Mouse (Mus musculus) midbrain, embryonic 13.5 days (tissue): ENCODE data around the gene Timm13. TPM values are rescaled to one million over a fixed set of nuclear protein-coding genes. Genes with fewer than 3 reads are reported as not detected.

Experiments
- ATAC-seq: fragments of 200-750 bp; cut with Nextera tagmentation; 2 replicates; pipeline ENCODE4 v1.8.0; 2017; ENCODE audit warnings: mild to moderate bottlenecking, moderate TSS enrichment, moderate library complexity
- H3K27ac ChIP-seq: fragments of 300-500 bp; sonication (generic); 2 replicates; pipeline ENCODE4 v1.5.1; 2015; ENCODE audit warnings: inconsistent platforms, mild to moderate bottlenecking, moderate library complexity
- H3K27me3 ChIP-seq: fragments of 300-500 bp; sonication (generic); 2 replicates; pipeline ENCODE4 v1.6.1; 2015; ENCODE audit warnings: mild to moderate bottlenecking, inconsistent platforms
- H3K36me3 ChIP-seq: fragments of 300-500 bp; sonication (generic); 2 replicates; pipeline ENCODE4 v1.6.1; 2015; ENCODE audit warnings: mild to moderate bottlenecking, inconsistent platforms
- H3K4me1 ChIP-seq: fragments of 300-500 bp; sonication (generic); replicated peaks from 2 replicates; pipeline ENCODE4 v1.6.1; 2015; ENCODE audit warnings: inconsistent platforms
- H3K4me2 ChIP-seq: fragments of 300-500 bp; sonication (generic); replicated peaks from 2 replicates; pipeline ENCODE4 v1.6.1; 2015; ENCODE audit warnings: moderate library complexity, mild to moderate bottlenecking, inconsistent platforms
- H3K4me3 ChIP-seq: fragments of 300-500 bp; sonication (generic); replicated peaks from 2 replicates; pipeline ENCODE4 v1.5.1; 2015; ENCODE audit warnings: mild to moderate bottlenecking, inconsistent platforms
- H3K9ac ChIP-seq: fragments of 300-500 bp; sonication (generic); replicated peaks from 2 replicates; pipeline ENCODE4 v1.6.1; 2015; ENCODE audit warnings: mild to moderate bottlenecking, inconsistent platforms
- H3K9me3 ChIP-seq: fragments of 300-500 bp; sonication (generic); 2 replicates; pipeline ENCODE4 v1.6.1; 2016; ENCODE audit warnings: mild to moderate bottlenecking, inconsistent platforms
- WGBS: fragments of 180-500 bp; shearing (Covaris S2); methylation state at CpG from one replicate; pipeline ENCODE4 v1.1.7; 2015; 5-methylcytosine and 5-hydroxymethylcytosine counted together
- polyA plus RNA-seq: library from polyadenylated mRNA; unstranded; fragments of >200 nt; fragmentation: Nextera tagmentation; extraction: Ambion mirVana; gene quantifications from 2 replicates; pipeline ENCODE4 v1.2.1, GENCODE M21; 2015

Gene Timm13
- polyA plus RNA-seq, 1 experiment from 2014 or later, result 331 TPM

GRCm38 (mm10) chr10:80915260-80915659 lies 14.5 kb upstream of the Timm13 start:
- no peak overlapping the region for H3K9ac ChIP-seq
- H3K27me3 ChIP-seq, result no peaks in the 10 kb centered on the region
- no peaks in the 10 kb centered on the region for H3K9me3 ChIP-seq
- 91% methylated on average over 2 of the region's 2 CpGs for WGBS
- no peak overlapping the region for H3K4me2 ChIP-seq
- H3K4me3 ChIP-seq, result no peak overlapping the region
- H3K4me1 ChIP-seq, result peaks cover 29% of the 10 kb centered on the region
- ATAC-seq, result no peak
- H3K27ac ChIP-seq, result no peak overlapping the region
- H3K36me3 ChIP-seq, result peaks cover 50% of the 10 kb centered on the region

GRCm38 (mm10) chr10:80914253-80914656 lies 13.5 kb upstream of the Timm13 start:
- ATAC-seq, result no peak
- no peaks in the 10 kb centered on the region for H3K9me3 ChIP-seq
- H3K4me1 ChIP-seq, result peaks cover 29% of the 10 kb centered on the region
- no peak overlapping the region for H3K9ac ChIP-seq
- H3K27ac ChIP-seq, result no peak overlapping the region
- no peaks in the 10 kb centered on the region for H3K27me3 ChIP-seq
- H3K36me3 ChIP-seq, result peaks cover 60% of the 10 kb centered on the region
- H3K4me3 ChIP-seq, result no peak overlapping the region
- WGBS, result 91% methylated on average over 5 of the region's 5 CpGs
- no peak overlapping the region for H3K4me2 ChIP-seq

DNA sequence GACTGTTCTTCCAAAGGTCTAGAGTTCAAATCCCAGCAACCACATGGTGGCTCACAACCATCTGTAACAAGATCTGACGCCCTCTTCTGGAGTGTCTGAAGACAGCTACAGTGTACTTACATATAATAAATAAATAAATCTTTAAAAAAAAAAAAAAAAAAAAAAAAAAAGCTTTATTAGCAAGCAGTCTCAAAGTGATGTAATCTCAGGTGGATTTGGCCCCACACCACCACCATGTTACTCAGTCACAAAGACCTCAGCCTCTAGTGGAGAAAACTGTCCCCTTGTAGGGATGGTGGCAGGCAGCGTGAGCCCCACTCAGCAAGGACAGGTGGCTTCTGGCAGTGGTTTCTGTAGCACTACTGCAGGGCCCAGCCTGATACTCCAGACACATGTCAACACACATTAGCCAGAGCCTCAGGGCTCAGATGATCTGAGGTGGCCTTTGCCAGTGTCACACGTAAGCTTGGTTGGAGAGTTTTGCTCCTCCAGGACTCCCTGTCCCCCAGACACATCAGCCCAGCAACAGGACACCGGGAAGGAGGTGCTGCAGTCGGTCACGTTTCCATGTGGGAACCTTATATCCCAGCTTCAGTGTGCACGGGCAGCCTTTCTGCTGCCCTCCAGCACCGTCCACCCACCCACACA lies 12.7 kb upstream of the Timm13 start:
- peaks cover 29% of the 10 kb centered on the region for H3K4me1 ChIP-seq
- peaks cover 68% of the 10 kb centered on the region for H3K36me3 ChIP-seq

GRCm38 (mm10) chr10:80911891-80912290 lies 11.1 kb upstream of the Timm13 start:
- Histone ChIP-seq H3K4me3 (no peak overlapping the region), H3K36me3 (peaks cover 83% of the 10 kb centered on the region)
- ATAC-seq, result no peak

More for the DNA sequence above, 12.7 kb upstream of the Timm13 start:
- Histone ChIP-seq H3K4me3 (no peak overlapping the region), H3K27ac (no peak overlapping the region), H3K27me3 (no peaks in the 10 kb centered on the region), H3K9me3 (no peaks in the 10 kb centered on the region), H3K4me2 (no peak overlapping the region), H3K9ac (0 out of 2 replicates have a peak overlapping the region, but pooled peaks have one; percentile 23)
- 93% methylated on average over 8 of the region's 8 CpGs for WGBS
- no peak for ATAC-seq

GRCm38 (mm10) chr10:80911354-80911753 lies 10.6 kb upstream of the Timm13 start:
- no peak overlapping the region for H3K4me2 ChIP-seq
- H3K9me3 ChIP-seq, result no peaks in the 10 kb centered on the region
- H3K4me3 ChIP-seq, result no peak overlapping the region
- no peak overlapping the region for H3K27ac ChIP-seq
- H3K4me1 ChIP-seq, result peaks cover 15% of the 10 kb centered on the region
- H3K27me3 ChIP-seq, result no peaks in the 10 kb centered on the region
- peaks cover 86% of the 10 kb centered on the region for H3K36me3 ChIP-seq
- whole genome bisulfite sequencing, result 95% methylated on average over 4 of the region's 4 CpGs
- no peak for ATAC-seq
- no peak overlapping the region for H3K9ac ChIP-seq

More at GRCm38 (mm10) chr10:80911891-80912290, 11.1 kb upstream of the Timm13 start:
- Histone ChIP-seq H3K27me3 (no peaks in the 10 kb centered on the region), H3K4me1 (peaks cover 20% of the 10 kb centered on the region), H3K9ac (no peak overlapping the region), H3K4me2 (no peak overlapping the region), H3K27ac (no peak overlapping the region), H3K9me3 (no peaks in the 10 kb centered on the region)

DNA sequence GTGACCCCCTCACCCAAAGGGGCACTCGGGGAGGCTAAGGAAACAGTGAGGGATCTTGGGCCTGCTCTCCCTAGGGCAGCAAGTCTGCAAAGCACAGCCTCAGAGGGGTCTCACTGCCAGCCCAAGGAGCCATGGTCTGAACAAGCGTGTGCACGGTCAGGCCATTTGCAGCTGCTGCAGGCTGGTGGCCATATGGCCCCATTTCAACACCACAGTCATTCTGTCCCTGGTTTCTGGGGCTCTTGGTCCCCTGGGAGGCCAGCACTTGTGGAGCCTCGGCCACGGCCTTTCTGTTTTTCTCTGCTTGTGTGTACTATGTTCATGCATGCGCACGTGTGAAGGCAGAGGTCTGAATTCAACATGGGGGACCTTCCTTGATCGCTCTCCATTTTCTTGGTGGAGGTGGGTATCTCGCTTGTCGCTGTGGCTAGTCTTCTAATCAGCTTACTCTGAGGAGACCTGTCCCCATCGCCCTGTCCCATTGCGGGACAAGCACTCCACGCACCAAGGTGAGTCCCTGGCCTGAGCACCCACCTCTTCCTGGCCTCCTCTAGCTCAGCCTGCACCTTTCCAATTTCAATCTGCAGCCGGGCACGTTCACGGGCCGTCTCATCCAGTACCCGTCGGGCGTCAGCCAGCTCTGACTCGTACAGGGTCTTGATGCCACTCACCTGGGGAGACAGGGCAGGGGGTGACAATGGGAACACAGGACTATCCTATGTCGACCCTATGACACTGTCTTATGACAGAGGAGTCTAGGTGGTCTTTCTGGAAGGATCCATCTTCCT lies 8.8 kb upstream of the Timm13 start:
- 96% methylated on average over 22 of the region's 22 CpGs for WGBS
- H3K9me3 ChIP-seq, result no peaks in the 10 kb centered on the region
- no peak overlapping the region for H3K9ac ChIP-seq
- ATAC-seq, result no peak
- peaks cover 93% of the 10 kb centered on the region for H3K36me3 ChIP-seq
- H3K27me3 ChIP-seq, result no peaks in the 10 kb centered on the region
- H3K4me2 ChIP-seq, result no peak overlapping the region
- no peak overlapping the region for H3K27ac ChIP-seq
- no peak overlapping the region for H3K4me3 ChIP-seq
- H3K4me1 ChIP-seq, result no peaks in the 10 kb centered on the region

DNA sequence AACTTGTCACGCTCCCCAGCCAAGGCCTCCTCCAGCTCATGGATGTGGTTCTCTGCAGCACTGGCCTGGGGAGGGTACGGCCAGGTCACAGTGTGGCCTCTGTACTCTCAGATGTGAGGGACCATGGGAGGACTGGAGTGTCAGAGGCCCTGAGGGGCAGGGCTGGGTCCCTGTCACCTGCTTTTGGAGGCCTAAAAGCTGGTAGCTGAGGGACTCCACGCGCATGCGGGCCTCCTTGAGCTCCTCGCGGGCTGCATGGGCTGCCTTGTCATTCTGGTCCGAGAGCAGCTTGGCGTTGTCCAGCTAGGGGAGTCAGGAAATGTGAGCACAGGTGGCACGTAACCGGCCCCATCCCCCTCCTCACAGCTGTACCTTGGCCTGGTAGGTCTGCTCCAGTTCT lies 3.9 kb upstream of the Timm13 start:
- peaks cover 3% of the 10 kb centered on the region for H3K4me1 ChIP-seq
- H3K36me3 ChIP-seq, result peaks cover 77% of the 10 kb centered on the region
- no peak overlapping the region for H3K4me3 ChIP-seq
- no peak overlapping the region for H3K4me2 ChIP-seq
- no peaks in the 10 kb centered on the region for H3K27me3 ChIP-seq
- 90% methylated on average over 11 of the region's 11 CpGs for WGBS
- H3K9ac ChIP-seq, result 0 out of 2 replicates have a peak overlapping the region, but pooled peaks have one; percentile 32
- no peaks in the 10 kb centered on the region for H3K9me3 ChIP-seq
- no peak overlapping the region for H3K27ac ChIP-seq
- no peak for ATAC-seq

DNA sequence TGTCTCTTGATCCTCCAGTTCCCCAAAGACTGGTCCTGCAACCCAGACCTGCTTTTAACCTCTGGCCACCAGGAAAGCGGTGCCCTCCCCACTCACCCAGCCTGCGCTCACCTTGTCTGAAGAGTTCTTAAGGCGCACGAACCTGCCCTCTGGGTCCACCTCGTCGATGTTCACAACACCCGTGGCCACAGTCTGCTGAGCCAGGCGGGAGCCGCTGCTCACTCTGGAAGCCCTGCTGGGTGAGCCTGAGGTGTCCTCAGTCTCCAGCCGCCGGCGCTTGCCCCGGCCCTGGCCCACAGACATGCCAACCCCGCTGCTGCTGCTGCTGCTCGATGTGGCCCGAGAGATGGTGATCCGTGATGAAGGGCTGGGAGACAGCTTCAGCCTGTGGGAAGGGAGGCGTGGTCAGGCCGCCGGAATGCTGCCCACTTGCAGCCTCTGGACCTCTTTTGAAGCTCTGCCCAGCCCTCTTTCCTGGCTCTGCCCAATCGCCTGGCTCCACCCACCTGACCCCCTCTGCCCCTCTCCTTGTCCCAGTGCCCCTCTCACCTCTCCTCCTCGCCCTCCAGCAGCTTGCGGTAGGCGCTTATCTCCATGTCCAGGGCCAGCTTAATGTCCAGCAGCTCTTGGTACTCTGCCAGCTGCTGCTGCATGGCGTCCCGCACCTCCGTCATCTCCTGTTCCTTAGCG lies 3.4 kb upstream of the Timm13 start:
- H3K36me3 ChIP-seq, result peaks cover 76% of the 10 kb centered on the region
- H3K27me3 ChIP-seq, result no peaks in the 10 kb centered on the region
- WGBS, result 89% methylated on average over 28 of the region's 28 CpGs
- H3K9ac ChIP-seq, result no peak overlapping the region
- no peak overlapping the region for H3K4me3 ChIP-seq
- H3K27ac ChIP-seq, result no peak overlapping the region
- ATAC-seq, result no peak
- no peaks in the 10 kb centered on the region for H3K9me3 ChIP-seq
- H3K4me1 ChIP-seq, result peaks cover 9% of the 10 kb centered on the region
- H3K4me2 ChIP-seq, result no peak overlapping the region

- Histone ChIP-seq H3K9ac (no peak overlapping the region), H3K9me3 (no peaks in the 10 kb centered on the region), H3K4me3 (no peak overlapping the region), H3K4me2 (no peak overlapping the region), H3K27ac (no peak overlapping the region), H3K36me3 (peaks cover 76% of the 10 kb centered on the region), H3K4me1 (peaks cover 13% of the 10 kb centered on the region), H3K27me3 (no peaks in the 10 kb centered on the region)
- ATAC-seq, result no peak
- WGBS, result 90% methylated on average over 10 of the region's 10 CpGs
Observed at GRCm38 (mm10) chr10:80903282-80903681, 2.5 kb upstream of the Timm13 start.

DNA sequence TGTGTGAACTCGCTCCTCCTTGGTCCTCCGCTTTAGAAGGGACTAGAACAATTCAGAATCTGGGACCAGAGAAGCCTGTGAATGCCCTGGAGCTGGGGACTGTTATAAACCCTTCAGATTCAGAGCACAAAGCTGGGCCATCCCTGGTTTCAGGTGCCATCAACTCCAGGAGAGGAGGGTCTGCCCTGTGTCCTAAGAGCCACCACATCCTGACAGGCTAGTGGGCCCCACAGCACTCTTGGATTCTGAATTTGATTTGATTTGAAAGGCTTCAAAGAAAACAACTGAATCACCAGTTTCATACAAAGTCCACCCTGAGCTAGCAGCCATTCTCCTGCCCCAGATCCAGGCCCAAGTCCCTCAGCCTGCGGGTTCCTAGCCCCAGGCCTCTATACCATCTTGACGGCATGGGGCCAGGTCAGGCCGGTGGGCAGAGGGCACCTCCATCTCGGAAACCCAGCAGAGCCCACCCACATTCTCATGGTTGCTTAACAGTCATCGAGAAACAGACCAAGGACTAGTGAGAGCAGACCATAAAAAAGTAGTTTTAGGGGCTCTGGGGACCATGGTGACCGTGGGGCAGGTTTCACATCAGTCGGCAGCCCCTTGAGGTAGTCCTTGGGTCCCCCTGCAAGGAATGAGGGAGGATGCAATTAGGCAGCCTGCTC lies 1.6 kb upstream of the Timm13 start:
- Histone ChIP-seq H3K4me3 (no peak overlapping the region), H3K27ac (no peak overlapping the region), H3K36me3 (peaks cover 74% of the 10 kb centered on the region), H3K27me3 (no peaks in the 10 kb centered on the region), H3K4me2 (no peak overlapping the region), H3K4me1 (peaks cover 19% of the 10 kb centered on the region), H3K9ac (no peak overlapping the region), H3K9me3 (no peaks in the 10 kb centered on the region)
- ATAC-seq, result no peak
- WGBS, result 94% methylated on average over 9 of the region's 9 CpGs

GRCm38 (mm10) chr10:80901409-80902272 lies 872 bp upstream of the Timm13 start:
- Histone ChIP-seq H3K4me3 (peak overlapping the region; percentile 90), H3K36me3 (peaks cover 70% of the 10 kb centered on the region), H3K9ac (0 out of 2 replicates have a peak overlapping the region, but pooled peaks have one; percentile 2)

More at GRCm38 (mm10) chr10:80901409-80902272, 872 bp upstream of the Timm13 start:
- H3K27ac ChIP-seq, result peak overlapping the region; percentile 54
- no peak for ATAC-seq
- H3K27me3 ChIP-seq, result no peaks in the 10 kb centered on the region
- peaks cover 19% of the 10 kb centered on the region for H3K4me1 ChIP-seq
- peak overlapping the region; percentile 35 for H3K4me2 ChIP-seq
- WGBS, result 89% methylated on average over 19 of the region's 19 CpGs
- no peaks in the 10 kb centered on the region for H3K9me3 ChIP-seq
